Mouse (Mus musculus): ENCODE measurements at regions not wholly inside any gene's neighbourhood (a gene's known extent, or its start where the extent isn't known, plus 50 kb on each side); places are given as distances from the start of the nearest gene placed in this dataset.
"Not testable (repeated sequence)": the region's sequence is repeated elsewhere in the genome, so short reads cannot be mapped to it uniquely, and the experiment has no call there.

DNA sequence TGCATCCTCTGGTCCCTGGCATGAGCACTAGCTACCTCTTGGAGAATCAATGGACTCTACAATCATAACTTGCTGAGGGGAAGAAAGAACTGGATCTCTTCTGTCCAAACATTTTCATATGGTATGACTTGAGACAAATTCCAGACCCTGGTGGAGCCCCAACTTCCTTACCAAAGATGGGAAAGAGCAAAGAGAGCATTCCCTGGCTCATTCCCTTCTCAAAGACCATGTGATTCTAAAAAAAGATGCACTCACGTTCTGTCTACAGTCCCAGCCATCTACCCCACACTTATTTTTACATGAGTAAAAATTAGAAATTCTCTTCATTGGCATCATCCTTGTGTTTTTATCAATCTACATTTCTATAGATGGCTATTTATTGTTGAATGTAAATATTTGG is 304.3 kb upstream of the Intu start:
- DNase-seq, result no peak

DNA sequence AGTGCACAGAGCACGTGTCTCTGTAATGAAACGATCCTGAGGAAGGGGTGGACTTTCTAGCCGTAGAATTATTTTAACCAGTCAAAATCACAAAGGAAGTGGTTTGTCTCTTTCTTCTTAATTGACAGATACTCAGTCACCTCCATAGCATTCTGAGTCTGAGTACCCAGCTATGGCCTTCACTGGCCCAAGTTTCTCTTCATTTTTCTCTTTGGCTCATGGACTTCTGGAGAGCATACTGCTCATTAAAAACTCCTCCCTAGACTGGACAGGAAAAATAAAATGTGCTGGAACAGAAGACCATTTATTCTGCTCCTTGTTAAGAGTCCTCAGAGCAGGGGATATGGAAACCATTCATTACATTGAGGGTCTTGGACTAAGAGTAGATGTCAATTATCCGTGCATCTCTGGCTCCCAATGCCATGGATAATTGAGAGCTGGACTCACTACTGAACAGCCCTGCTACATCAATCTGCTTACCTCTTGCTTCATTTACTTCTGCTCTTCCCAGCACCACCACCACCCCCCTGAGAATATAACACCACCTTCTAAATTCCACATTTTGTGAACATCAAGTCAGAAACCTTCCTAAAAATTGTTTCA is 287.5 kb upstream of the Intu start:
- DNase-seq, result no peak

DNA sequence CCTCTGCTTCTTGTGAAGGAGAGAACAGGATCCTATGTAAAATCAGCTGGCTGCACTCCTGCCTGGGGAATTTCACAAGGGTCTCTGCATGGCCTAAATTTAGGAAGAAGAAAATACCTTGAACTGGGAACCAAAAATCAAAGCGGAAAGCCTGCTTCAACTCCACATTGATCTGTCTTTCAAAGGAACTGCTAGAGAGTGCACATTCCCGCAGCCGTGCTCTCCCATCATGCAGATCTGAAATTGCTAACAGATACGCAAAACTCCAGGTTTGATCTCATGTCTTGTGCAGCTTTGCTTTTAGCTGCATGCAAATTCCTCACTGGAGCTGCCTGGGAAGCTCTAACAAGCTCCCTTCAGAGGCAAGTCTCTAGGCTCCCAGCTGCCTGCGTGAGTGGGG is 276.7 kb upstream of the Intu start:
- no peak for DNase-seq

DNA sequence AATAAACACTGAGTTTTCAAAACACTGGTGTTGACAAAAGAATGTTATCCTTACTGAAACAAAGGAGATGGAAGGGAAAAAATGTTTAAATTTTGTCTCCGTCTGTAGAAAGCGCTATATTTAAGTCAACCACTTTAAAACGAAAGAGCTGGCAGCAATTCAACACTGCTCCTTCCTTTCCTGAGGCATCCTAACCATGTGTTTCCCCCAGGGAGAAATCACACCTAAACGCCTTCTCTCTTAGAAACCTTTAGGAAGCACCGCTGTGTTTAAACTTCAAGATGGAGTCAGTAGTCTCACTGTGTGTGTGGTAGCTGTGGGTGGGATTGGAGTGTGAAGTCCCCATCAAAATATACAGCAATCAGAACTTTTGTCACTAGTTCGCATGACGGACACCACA is 268.6 kb upstream of the Intu start:
- no peak for DNase-seq

DNA sequence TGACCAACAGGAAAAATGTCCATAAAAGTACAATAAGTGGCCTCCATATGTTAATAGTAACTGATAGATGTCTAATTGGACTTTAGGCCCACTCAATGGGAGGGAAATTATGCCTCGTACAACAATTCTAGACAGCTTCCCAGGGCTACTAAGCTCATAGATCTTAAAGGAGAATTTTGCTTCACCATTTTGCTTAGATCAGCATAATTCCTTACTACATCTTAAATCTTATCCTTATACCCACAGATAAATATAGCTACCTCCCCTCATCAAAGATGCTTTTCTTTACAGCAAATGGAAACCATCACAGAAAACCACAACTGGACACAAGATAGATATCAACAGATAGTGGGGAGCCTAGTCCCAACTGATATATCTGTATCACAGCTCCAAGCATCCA is 263.6 kb upstream of the Intu start:
- DNase-seq, result no peak

DNA sequence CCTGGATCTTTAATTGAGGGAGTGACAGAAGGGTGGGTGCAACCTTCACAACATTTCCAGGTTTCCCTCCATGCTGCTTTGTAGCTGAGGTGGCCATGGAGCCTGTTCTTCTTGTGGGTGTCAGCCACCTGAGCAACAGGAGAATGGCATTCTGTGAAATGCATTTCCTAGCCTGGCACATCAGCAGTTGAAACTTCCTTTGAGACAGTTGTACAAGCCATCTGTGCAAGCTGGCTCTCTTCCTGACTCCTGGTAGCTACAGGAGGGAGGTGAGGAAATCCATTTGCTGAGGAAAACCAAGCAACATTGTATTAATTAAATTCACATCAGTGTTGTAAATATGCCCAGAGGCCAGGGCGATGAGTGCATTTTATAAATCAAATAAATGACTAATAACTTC is 248.2 kb upstream of the Intu start:
- peak; percentile 40 for DNase-seq

DNA sequence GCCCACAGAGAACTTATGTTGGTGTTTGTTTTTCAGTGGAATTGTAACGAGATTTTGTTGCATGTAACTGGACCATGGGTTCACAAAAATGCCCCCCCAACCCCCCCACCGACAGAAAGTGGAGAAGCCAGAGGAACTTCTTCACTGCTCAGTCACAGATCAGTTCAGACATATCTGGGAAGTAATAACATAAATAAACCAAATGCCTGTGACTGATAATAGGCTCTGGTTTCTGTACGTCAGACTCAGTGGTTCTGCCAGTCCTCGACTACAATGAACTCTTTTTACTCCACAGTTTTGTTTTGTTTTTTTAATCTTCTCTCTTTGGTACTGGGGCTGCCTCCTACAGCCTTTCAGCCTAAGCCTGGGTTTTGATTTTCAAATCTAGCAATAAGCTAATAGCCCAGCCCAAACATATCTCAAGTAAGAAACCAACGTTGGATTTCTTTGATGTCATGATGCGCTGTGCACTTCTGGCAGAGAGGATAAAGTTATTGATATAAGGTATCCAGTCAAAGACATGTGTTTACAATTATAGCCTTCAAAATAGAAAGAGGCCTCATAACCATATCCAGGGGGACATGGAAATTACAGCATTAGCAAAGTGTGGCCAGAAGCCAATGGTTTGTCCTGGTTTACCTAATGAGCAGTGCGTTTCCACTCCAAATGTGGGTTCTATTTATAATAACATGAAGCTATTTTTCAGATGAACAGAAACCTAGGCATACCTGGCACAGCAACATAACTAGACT is 244.0 kb upstream of the Intu start:
- DNase-seq, result no peak

DNA sequence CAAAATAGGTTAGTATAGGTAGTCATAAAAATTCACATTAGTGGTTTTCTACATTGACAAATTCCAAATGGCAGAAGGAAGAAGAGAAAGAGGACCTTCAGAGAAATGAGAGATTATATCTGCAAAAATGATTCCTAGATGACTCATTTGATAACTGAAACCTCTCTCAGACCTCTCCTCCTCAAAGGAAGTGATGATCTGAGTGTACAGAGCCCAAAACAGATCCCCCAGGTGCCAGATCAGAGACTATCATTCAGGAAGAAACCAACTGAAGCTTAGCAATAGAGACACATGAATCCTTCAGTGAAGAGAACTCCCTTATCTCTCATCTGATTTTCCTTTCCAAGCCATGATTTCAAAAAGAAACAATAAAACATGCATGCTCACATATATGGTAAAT is 234.0 kb upstream of the Intu start:
- DNase-seq, result no peak

DNA sequence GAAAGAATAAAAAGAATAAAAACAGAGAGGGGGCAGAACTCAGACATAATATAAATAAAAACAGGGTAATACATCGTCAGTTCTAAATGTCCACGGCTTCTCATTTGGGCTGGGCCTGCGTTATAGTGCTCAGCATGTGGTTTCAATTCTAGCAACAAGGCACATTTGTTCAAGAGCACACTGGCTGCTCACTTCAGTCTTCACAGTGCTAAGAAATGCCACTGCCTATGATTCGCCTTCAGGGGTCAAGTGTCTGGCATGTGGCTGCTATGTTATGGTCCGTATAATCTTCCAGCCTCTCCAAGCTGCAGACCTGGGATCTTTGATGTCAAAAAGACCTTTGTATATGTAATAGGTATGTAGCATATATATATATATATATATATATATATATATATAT is 210.8 kb upstream of the Intu start:
- no peak for DNase-seq

DNA sequence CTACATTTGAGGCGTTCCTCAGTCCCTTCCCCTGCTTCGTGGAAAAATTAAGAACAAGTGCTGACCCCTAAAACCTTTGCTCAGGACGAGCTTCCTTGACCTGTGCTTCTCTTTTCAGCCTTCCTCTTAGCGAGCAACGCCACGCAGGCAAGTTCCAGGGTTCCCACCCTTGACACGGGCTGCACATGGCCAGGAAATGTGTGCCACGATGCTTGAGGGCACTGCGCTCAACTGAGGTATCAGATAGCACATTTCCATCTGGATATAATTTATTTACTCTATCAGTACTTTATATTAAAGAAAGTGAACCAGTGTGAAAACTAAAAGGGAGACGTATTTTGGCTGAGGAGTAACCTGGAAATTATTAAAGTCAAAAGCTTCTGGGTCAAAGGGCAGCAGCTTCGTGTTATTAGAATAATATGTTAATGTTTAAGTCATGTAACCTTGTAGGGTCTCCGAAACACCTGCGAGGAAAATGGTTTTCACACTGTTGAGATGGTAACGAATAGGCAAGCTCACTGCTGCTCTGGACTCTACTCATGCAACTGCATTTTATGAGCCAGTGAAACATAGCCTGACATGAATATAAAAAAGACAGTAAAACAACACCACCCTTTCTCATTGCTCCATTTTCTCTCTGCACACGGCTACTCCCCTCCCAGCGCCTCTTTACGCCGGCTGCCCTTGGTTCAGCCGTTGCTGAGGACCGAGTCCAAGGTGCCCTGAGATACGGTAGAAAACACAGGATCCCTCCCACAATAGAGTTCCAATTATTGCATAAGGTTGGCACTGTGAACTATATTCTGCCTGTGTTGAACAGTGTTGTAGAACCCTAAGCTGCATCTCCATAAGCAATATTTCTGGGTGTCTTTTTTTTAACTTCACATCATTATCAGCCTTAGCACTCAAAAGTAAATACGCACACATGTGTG is 204.9 kb upstream of the Intu start:
- DNase-seq, result no peak

DNA sequence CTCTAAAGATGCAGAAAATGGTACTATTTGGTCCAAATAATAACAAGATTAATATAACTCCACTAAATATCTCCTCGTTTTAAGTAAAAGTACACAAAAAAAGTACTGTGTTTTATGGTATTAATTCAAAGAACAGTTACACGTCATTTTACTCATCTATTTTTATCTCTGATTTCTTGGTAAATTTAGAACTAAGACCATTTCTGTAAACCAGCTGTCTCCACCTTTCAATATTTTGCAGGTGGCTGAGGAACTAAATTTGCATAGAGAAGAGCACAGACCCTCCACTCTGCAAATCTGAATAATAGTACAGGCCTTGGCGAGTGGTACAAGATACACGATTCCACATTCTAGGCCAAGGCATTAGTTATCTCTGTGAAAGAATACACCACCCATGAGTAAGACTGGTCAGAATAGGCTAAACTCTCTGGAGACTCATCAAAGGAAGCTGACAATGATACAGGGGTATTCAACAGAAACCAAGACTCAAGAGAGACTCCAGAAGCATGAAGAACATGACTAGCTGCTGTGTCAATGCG is 191.5 kb upstream of the Intu start:
- no peak for DNase-seq

DNA sequence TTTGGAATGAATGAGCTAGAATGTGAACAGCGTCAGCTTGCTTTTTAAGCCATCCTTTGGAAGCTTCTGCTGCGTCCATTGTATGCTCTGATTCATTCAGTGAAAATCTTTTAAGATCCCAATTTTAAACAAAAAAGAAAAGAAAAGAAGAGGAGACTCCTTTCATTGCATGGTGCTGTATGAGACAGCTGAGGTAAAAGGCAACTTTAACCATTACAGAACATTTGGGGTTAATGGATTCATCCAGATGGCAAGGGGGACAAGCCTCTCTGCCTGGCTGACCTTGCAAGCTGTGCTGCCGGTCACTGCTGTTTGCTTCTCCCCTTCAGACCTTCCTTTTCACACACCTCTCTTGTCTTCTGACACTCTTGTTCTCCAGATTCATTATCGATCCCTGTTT is 176.0 kb upstream of the Intu start:
- DNase-seq, result no peak

DNA sequence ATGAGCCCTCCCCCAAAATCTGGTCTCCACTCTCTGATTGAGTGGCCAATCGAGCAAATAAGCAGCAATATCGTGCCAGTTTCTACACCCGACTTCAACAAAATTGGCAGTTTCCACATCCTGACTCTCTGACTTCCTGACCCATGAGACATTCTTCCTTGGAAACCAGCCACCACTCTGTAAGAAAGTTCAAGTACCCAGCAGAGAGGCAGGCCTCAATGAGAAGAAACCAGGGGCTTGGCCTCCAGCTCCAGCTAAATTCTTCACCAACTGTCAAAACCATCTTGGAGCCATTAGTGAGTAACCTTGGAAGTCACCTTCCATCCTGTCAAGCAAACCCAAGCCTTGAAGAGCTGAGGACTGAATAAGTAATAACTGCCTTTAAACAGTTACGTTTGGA is 162.7 kb upstream of the Intu start:
- no peak for DNase-seq

DNA sequence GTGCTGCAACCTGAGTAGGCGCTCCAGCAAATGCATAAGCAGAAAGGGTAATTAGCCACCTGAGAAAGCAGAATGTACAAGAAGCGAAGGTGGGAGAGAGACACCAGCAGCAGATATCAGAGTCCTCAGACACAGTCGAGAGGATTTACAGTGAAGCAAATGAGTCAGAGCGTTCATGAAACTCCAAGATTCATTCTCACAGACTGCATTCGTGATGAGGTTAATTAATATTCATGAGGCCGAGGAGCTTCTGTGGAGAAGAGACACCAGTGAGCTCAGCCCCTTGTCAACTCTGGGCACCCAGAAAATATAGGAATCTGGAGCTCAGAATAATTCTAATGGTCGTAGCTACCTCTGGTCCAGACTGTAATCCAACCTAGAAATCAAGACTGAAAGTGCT is 159.7 kb upstream of the Intu start:
- DNase-seq, result no peak

DNA sequence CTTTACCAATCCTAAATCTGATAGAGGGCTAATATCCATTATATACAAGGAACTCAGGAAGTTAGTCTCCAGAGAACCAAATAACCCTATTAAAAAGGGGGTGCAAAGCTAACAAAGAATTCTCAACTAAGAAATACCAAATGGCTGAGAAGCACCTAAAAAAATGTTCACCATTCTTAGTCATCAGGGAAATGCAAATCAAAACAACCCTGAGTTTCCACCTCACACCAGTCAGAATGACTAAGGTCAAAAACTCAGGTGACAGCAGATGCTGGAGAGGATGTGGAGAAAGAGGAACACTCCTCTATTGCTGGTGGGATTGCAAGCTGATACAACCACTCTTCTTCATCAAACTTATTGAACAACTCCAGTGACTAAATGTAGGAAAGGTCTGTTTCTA is 154.9 kb upstream of the Intu start:
- DNase-seq, result not testable (repeated sequence)

DNA sequence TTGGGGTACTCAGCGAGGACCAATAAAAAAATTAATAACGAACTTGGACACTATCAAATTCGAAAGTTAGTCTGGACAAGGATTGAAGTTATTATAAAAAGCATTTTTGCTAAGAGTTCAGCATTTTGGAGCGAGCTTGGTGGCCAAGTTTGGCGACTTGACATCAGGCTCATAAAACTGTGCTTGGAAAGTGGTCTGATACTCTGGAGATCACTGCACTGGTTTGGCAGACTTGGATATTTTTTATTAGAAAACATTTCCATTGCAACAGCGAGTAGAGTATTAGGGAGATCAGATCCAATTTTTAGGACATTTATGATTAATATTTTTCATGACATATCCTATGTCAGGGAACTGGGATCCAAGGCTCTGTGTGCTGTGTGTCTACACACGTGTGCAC is 153.7 kb upstream of the Intu start:
- no peak for DNase-seq

DNA sequence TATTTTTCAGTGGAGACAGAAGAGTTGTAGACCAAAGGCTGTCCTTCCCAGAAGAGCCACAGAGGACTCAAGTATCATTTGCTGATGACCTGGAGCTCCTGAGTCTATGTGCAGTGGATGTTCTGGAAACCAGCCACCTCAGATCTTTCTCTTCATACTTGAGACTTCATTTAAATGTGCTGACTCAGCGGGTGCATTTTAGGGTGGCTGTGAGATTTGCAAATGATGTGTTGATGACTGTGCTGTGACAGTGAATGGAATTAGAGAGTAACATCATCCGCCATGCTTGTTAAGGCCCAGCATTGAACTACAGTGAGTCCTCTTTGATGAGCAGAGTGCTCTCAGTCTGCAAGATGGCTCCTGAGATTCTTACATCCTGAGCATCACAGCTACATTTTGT is 152.0 kb upstream of the Intu start:
- no peak for DNase-seq

DNA sequence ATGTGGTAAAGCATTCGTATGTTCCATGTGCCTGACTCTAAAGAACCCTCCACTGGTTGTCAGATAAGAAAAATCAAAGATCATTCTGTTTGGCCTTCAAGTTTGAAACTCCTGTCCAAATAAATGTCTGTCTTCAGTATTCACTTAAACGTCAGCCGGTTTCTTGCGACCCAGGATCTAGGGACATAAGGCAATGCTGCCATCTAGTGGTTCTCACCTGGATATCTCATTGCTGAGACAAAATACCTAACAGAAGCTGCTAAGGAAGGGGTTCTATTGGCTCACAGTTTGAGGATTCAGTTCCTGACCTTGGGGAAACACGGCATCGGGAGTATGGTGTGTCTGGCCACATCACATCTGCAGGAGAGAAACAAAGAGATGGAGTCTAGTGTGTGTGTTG is 139.5 kb upstream of the Intu start:
- DNase-seq, result no peak

DNA sequence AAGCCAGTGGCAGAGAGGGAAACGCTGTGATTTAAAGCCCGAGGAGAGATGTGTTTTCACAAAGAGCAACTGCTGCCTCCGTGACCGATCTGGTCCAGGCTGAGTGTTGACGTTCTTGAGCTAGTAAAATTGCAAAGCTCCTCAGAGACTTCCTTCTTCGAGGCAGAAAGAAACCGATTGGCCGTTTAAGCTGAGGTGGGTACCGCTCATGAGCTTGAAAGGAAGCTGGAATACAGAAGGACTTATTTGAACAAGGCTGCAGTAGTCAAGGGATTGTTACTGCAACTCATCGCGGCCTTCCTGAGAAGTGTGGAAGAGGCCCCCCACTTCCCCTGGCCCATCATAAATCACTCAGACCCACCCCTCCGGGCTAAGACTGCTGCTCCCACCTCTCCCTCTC is 132.9 kb upstream of the Intu start:
- no peak for DNase-seq

DNA sequence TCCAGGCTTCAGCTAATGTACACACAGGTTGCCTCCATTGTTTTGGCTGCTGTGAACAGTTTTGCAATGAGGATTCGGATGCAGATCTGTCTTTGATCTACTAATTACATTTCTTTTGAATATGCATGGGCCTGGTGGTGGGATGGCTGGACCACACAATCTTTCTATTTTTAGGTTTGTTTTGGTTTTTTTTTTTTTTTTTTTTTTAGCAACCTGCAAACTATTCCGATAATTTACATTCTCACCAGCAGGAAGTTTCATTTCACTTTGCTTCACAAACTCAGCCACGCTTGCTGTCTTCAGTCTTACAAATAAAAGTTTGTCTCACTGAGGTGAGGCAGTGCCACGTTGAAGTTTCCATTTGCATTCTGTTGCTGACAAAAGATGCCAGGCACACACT is 127.7 kb upstream of the Intu start:
- DNase-seq, result no peak

DNA sequence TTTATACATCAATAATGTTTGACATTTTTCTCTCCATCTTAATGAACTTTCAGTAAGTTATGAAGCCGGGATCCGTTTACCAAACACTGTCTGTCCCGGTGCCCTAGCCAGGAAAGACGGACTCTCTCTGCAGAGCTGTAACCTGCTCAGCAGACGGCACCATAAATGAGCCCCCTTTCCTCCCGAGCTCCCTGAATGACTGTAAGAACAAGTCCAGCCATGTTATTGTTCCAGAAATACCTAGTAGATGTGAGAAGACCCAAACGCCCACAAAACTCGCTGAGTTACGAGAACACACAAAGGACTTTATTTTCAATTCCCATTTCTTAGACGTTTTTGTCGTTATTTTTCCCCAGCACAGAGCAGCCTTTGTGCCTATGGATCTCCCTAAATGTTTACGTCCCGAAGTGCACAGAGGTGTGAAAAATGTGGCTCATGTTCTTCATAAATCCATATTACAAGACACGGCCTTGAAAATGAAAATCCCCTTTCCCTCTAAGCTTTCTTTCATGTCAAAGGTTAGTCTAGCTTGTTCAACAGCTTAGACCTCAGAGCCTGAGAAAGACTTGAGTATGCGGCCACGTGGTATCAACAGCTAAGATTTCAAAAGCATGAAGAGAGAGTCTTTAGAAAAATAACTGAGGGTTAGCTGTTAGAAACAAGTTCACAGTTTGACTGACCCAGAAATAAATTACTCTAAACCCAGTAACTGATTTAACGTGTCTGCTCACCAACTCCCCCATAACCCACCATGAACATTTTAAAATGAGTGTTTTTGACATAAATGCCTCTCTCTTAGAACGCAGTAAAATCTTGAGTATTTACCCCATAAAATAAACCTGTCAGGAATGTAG is 125.8 kb upstream of the Intu start:
- no peak for DNase-seq

DNA sequence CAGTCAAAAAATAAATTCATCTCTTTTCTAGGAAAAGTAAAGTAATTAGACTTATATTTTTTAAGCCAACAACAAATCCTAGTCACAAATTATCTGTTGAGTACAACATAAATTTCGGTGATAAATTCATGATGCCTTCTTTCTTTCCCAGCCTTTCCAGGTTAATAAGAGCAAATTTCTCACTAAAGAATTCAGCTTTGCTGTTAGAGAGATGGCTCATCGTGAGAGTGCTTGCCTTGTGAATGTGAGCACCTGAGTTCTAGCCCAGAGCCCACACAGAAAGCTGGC is 125.2 kb upstream of the Intu start:
- DNase-seq, result no peak

DNA sequence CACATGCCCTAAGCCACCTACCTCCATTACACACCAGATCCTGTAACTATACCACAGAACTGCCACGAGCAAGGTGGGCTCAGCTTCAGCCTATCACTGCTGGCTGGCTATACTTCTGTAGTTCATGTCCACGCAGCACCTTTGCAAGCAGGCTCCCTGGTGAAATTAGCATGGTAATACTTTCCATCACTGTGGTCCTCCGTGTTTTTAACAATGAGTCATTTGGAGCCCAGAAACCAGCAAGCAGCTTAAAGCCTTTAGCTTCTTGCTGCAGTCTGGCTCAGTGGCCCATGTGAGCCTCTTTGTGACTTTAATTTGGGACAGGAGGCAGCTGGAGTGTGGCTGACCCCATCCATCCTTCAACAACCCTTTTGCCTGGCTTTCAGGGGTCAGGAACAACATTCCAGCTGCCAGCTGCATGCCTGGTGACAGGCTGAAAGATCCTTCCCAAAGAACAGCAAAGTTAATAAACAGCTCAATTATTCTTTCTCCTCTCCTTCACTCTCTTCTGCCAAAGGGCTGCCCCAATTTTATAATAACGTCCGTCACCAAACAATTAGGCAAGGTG is 122.1 kb upstream of the Intu start:
- no peak for DNase-seq

Data from cerebellum, adult 11-12 months (tissue).